Mouse (Mus musculus): ENCODE results near the gene Hmga1. TPM values are rescaled to one million over a fixed set of nuclear protein-coding genes. Genes with fewer than 3 reads are reported as not detected.
A peak's percentile ranks its signal among the peaks of the same experiment; 100 is the strongest.

Gene Hmga1
- polyA plus RNA-seq (2012; fragmentation: generic; extraction: Trizol): 397 TPM
- long read RNA-seq, experiment 1, transcript Hmga1-213 (5 exons, 2,001 nt): minor isoform, 12 of 126 reads
- long read RNA-seq, experiment 1, transcript Hmga1-206 (5 exons, 1,030 nt): minor isoform, 21 of 126 reads
- long read RNA-seq, experiment 1, transcript Hmga1-201 (5 exons, 1,631 nt): minor isoform, 20 of 126 reads
- long read RNA-seq, experiment 1, transcript Hmga1-217 (5 exons, 917 nt): major isoform, 27 of 126 reads
- long read RNA-seq, experiment 1, partial matches to known transcripts: 0 of 126 reads
- long read RNA-seq, experiment 1, other reads (novel, unspliced or antisense): 15 of 126 reads
- long read RNA-seq, experiment 2, transcript Hmga1-206 (5 exons, 1,030 nt): major isoform, 87 of 450 reads
- long read RNA-seq, experiment 2, transcript Hmga1-204 (5 exons, 1,898 nt): minor isoform, 81 of 450 reads
- long read RNA-seq, experiment 2, transcript Hmga1-217 (5 exons, 917 nt): minor isoform, 83 of 450 reads
- long read RNA-seq, experiment 2, transcript Hmga1-213 (5 exons, 2,001 nt): minor isoform, 70 of 450 reads
- long read RNA-seq, experiment 2, partial matches to known transcripts: 1 of 450 reads
- long read RNA-seq, experiment 2, other reads (novel, unspliced or antisense): 36 of 450 reads

DNA sequence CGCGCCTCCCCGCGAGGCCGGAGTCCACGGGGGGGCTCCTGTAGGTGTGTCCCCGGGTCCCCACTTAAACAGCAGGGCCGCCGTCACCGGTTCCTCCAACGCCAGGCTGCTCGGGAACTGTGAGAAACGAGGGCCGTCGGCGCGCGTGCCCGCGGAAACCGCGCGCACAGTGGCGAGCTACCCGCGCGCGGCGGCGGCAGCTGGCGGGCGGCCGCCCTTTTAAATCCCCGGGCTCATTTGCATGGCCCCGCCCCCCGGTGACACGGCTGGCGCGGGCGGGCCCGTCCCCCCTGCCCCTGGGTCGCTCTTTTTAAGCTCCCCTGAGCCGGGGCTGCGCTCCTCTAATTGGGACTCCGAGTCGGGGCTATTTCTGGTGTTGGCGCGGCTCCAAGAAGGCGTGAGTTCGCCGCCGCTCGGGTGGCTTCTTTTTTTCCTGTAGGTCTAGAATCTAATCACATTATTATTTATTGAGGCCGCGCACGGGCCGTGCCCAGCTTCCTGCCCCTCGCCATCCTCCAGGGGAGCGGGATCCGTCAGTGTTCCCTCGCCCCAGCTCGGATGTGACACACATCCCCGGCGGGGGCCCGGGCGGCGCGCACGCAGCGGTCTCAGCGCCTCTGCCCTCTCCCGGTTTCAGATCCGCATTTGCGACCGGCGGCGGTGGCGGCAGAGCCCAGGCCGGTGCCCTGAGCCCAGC lies at the start of gene Hmga1:
Gene Hmga1 (plus strand): TSS at position 183 of the 697 bp plus-strand sequence.
- peaks cover 38% of the 10 kb centered on the region for H3K79me3 ChIP-seq (ENCODE audit: low read depth)
- peak within 1 kb of the TSS; percentile 74 for H3K4me3 ChIP-seq (ENCODE audit: insufficient read depth, poor library complexity, severe bottlenecking)
- H3ac ChIP-seq (ENCODE audit: control insufficient read depth, insufficient read length, low read depth): peak within 1 kb of the TSS; percentile 96
- peaks cover 9% of the 10 kb centered on the region for H3K36me3 ChIP-seq (ENCODE audit: control insufficient read depth, insufficient read depth)
- TF ChIP-seq CTCF (IDR thresholded peaks at IDR 0.05; ENCODE audit: control insufficient read depth, insufficient read depth, insufficient read length) (no peak), USF1 (IDR thresholded peaks at IDR 0.05; ENCODE audit: low read depth) (no peak), CEBPB (IDR thresholded peaks at IDR 0.05; ENCODE audit: low read depth) (no peak), MYOG (IDR thresholded peaks at IDR 0.05; ENCODE audit: control insufficient read depth, extremely low read depth, insufficient read length) (no peak), MAX (IDR thresholded peaks at IDR 0.05) (no peak), MYOD1 (IDR thresholded peaks at IDR 0.05; ENCODE audit: control insufficient read depth, insufficient read length, low read depth) (no peak), FOSL1 (IDR thresholded peaks at IDR 0.05; ENCODE audit: insufficient read depth, low read length, poor library complexity, severe bottlenecking) (no peak)
- no peaks in the 10 kb centered on the region for H3K27me3 ChIP-seq (ENCODE audit: control insufficient read depth, insufficient read depth, insufficient read length)
- peaks cover 50% of the 10 kb centered on the region for H3K79me2 ChIP-seq (ENCODE audit: control insufficient read depth, insufficient read depth)

DNA sequence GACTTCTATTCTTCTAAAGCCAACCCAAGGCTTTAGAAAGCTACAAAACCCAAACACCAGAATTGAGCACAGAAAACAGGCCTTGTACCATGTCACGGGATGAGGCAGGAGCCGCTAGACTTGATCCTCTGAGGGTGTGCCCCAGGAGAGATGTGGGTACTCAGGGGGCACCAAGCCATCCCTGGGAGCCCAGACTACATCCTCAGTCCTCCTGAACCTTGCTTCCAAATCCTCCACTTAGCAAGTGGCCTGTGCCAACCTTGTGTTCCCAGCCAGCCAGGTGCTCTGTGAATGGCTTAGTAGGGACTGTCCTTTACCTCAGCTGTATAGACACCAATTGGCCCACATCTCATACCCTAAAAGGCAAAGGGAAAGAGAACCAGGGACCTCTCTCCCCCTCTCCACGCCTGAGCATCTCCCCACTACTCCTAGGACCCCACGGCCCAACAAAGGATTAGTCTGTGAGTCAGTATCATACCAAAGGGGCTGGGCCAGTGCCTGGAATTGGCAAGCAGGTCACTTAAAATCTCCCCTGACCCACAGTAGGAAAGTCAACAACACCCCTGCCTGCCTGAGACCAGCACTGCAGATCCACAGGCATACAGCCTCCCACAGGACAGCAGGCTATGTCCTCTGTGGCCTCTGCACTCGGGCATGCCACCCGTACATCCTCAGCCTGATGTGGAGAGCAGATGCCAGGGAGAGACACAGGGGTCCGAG lies 49.3 kb upstream of the Hmga1 start:
- Histone ChIP-seq H3ac (ENCODE audit: control insufficient read depth, insufficient read length, low read depth) (no peak overlapping the region), H3K36me3 (ENCODE audit: control insufficient read depth, insufficient read depth) (no peaks in the 10 kb centered on the region), H3K79me3 (ENCODE audit: low read depth) (no peaks in the 10 kb centered on the region), H3K79me2 (ENCODE audit: control insufficient read depth, insufficient read depth) (no peaks in the 10 kb centered on the region), H3K27me3 (ENCODE audit: control insufficient read depth, insufficient read depth, insufficient read length) (peaks cover 74% of the 10 kb centered on the region), H3K4me3 (ENCODE audit: insufficient read depth, poor library complexity, severe bottlenecking) (no peak overlapping the region)
- TF ChIP-seq CTCF (IDR thresholded peaks at IDR 0.05; ENCODE audit: control insufficient read depth, insufficient read depth, insufficient read length) (no peak), MYOG (IDR thresholded peaks at IDR 0.05; ENCODE audit: control insufficient read depth, extremely low read depth, insufficient read length) (no peak), CEBPB (IDR thresholded peaks at IDR 0.05; ENCODE audit: low read depth) (no peak), USF1 (IDR thresholded peaks at IDR 0.05; ENCODE audit: low read depth) (no peak)

DNA sequence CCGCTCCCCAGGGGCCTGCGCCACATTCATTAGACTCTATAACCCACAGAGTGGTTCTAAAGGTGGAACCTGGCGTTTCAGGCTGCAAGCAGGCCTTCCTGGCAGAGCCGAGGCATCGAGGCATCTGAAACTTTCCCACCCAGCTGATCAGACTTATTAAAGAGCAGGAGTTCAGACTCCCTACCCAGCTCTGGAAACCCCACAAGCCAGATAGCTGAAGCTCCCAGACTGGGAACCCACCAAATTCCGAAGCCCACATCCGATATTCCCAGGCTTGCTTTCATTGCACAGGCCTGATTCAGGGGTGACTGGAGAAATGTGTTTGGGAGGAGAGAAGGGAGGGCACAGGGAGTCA lies 48.7 kb upstream of the Hmga1 start:
- Histone ChIP-seq H3K27me3 (ENCODE audit: control insufficient read depth, insufficient read depth, insufficient read length) (peaks cover 76% of the 10 kb centered on the region), H3K4me3 (ENCODE audit: insufficient read depth, poor library complexity, severe bottlenecking) (no peak overlapping the region), H3K36me3 (ENCODE audit: control insufficient read depth, insufficient read depth) (no peaks in the 10 kb centered on the region), H3K79me2 (ENCODE audit: control insufficient read depth, insufficient read depth) (no peaks in the 10 kb centered on the region), H3ac (ENCODE audit: control insufficient read depth, insufficient read length, low read depth) (no peak overlapping the region), H3K79me3 (ENCODE audit: low read depth) (no peaks in the 10 kb centered on the region)
- no peak for TF ChIP-seq CEBPB (IDR thresholded peaks at IDR 0.05; ENCODE audit: low read depth)

DNA sequence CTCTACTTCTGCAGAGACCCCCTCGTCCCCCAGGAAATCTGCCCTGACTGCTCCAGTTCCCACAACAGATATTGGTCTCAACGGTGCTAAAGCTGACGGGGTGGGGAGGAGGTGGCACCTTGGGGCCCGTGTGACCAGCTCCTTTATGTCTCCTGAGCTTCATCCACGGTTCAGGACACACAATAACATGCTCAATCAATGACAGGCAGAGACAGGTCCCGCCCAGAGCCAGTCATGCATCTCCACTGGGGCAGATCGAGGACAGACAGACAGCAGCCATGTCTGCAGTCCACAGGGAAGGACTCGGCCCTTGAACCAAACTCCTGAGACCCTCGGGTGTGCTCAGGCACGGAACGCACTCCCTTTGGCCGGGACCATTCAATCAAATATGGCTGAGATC lies 48.3 kb upstream of the Hmga1 start:
- Histone ChIP-seq H3K79me3 (ENCODE audit: low read depth) (no peaks in the 10 kb centered on the region), H3K4me3 (ENCODE audit: insufficient read depth, poor library complexity, severe bottlenecking) (no peak overlapping the region), H3K79me2 (ENCODE audit: control insufficient read depth, insufficient read depth) (no peaks in the 10 kb centered on the region), H3ac (ENCODE audit: control insufficient read depth, insufficient read length, low read depth) (no peak overlapping the region), H3K27me3 (ENCODE audit: control insufficient read depth, insufficient read depth, insufficient read length) (peaks cover 76% of the 10 kb centered on the region), H3K36me3 (ENCODE audit: control insufficient read depth, insufficient read depth) (no peaks in the 10 kb centered on the region)
- no peak for TF ChIP-seq MAX (IDR thresholded peaks at IDR 0.05)
- no peak for TF ChIP-seq MYOD1 (IDR thresholded peaks at IDR 0.05; ENCODE audit: control insufficient read depth, insufficient read length, low read depth)
- no peak for TF ChIP-seq MYOG (IDR thresholded peaks at IDR 0.05; ENCODE audit: control insufficient read depth, extremely low read depth, insufficient read length)
- no peak for TF ChIP-seq CEBPB (IDR thresholded peaks at IDR 0.05; ENCODE audit: low read depth)
- TF ChIP-seq CTCF (IDR thresholded peaks at IDR 0.05; ENCODE audit: control insufficient read depth, insufficient read depth, insufficient read length): no peak
- no peak for TF ChIP-seq USF1 (IDR thresholded peaks at IDR 0.05; ENCODE audit: low read depth)
- TF ChIP-seq FOSL1 (IDR thresholded peaks at IDR 0.05; ENCODE audit: insufficient read depth, low read length, poor library complexity, severe bottlenecking): no peak

DNA sequence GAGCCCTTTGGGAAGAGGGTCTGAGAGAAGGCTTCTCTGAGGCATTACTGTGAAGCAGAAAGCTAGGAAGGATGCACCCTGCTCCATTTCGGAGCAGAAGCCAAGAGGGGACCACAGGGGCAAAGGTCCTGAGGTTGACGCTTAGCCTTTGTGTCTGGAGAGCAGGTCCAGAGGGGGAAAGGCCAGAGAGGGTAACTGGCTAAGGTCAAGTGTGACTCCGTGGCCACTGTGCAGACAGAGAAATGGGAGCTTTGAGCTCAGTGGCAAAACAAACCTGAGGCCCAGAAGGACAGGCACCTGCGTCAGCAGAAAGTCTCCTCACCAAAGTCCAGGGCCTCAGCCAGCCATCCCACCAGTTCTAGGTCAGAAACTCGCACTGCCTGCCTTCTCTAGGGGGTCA lies 47.8 kb upstream of the Hmga1 start:
- Histone ChIP-seq H3K27me3 (ENCODE audit: control insufficient read depth, insufficient read depth, insufficient read length) (peaks cover 79% of the 10 kb centered on the region), H3ac (ENCODE audit: control insufficient read depth, insufficient read length, low read depth) (no peak overlapping the region), H3K4me3 (ENCODE audit: insufficient read depth, poor library complexity, severe bottlenecking) (no peak overlapping the region), H3K79me2 (ENCODE audit: control insufficient read depth, insufficient read depth) (no peaks in the 10 kb centered on the region), H3K36me3 (ENCODE audit: control insufficient read depth, insufficient read depth) (no peaks in the 10 kb centered on the region), H3K79me3 (ENCODE audit: low read depth) (no peaks in the 10 kb centered on the region)
- TF ChIP-seq MYOG (IDR thresholded peaks at IDR 0.05; ENCODE audit: control insufficient read depth, extremely low read depth, insufficient read length) (no peak), MAX (IDR thresholded peaks at IDR 0.05) (no peak), USF1 (IDR thresholded peaks at IDR 0.05; ENCODE audit: low read depth) (no peak), FOSL1 (IDR thresholded peaks at IDR 0.05; ENCODE audit: insufficient read depth, low read length, poor library complexity, severe bottlenecking) (no peak), CEBPB (IDR thresholded peaks at IDR 0.05; ENCODE audit: low read depth) (no peak), CTCF (IDR thresholded peaks at IDR 0.05; ENCODE audit: control insufficient read depth, insufficient read depth, insufficient read length) (no peak), MYOD1 (IDR thresholded peaks at IDR 0.05; ENCODE audit: control insufficient read depth, insufficient read length, low read depth) (no peak)

Measured in C2C12 (cell line).